Mouse (Mus musculus) forebrain, embryonic 13.5 days (tissue): ENCODE data around the gene Tpbgl. TPM values are rescaled to one million over a fixed set of nuclear protein-coding genes. Genes with fewer than 3 reads are reported as not detected.
A peak's percentile ranks its signal among the peaks of the same experiment; 100 is the strongest.

Experiments used
- ATAC-seq: fragments of 200-750 bp; cut with Nextera tagmentation; 2 replicates; pipeline ENCODE4 v1.8.0; 2017
- H3K27ac ChIP-seq: fragments of 300-500 bp; sonication (generic); 2 replicates; pipeline ENCODE4 v1.5.1; 2015; ENCODE audit warnings: inconsistent platforms, mild to moderate bottlenecking, moderate library complexity
- H3K27me3 ChIP-seq: fragments of 300-500 bp; sonication (generic); 2 replicates; pipeline ENCODE4 v1.6.1; 2015; ENCODE audit warnings: mild to moderate bottlenecking, inconsistent platforms
- H3K36me3 ChIP-seq: fragments of 300-500 bp; sonication (generic); 2 replicates; pipeline ENCODE4 v1.6.1; 2015; ENCODE audit warnings: mild to moderate bottlenecking, inconsistent platforms; ENCODE audit not compliant: poor library complexity, severe bottlenecking
- H3K4me1 ChIP-seq: fragments of 300-500 bp; sonication (generic); 2 replicates; pipeline ENCODE4 v1.6.1; 2015; ENCODE audit warnings: inconsistent platforms
- H3K4me2 ChIP-seq: fragments of 300-500 bp; sonication (generic); 2 replicates; pipeline ENCODE4 v1.6.1; 2015; ENCODE audit warnings: inconsistent platforms, mild to moderate bottlenecking, moderate library complexity
- H3K4me3 ChIP-seq: fragments of 300-500 bp; sonication (generic); 2 replicates; pipeline ENCODE4 v1.5.1; 2015; ENCODE audit warnings: mild to moderate bottlenecking, inconsistent platforms
- H3K9ac ChIP-seq: fragments of 300-500 bp; sonication (generic); 2 replicates; pipeline ENCODE4 v1.6.1; 2015; ENCODE audit warnings: mild to moderate bottlenecking, inconsistent platforms
- H3K9me3 ChIP-seq: fragments of 300-500 bp; sonication (generic); replicated peaks from 2 replicates; pipeline ENCODE4 v1.6.1; 2016; ENCODE audit warnings: inconsistent platforms
- WGBS: fragments of 180-500 bp; shearing (Covaris S2); methylation state at CpG from one replicate; pipeline ENCODE4 v1.1.7; 2015; 5-methylcytosine and 5-hydroxymethylcytosine counted together
- polyA plus RNA-seq: library from polyadenylated mRNA; unstranded; fragments of >200 nt; fragmentation: Nextera tagmentation; extraction: Ambion mirVana; gene quantifications from 2 replicates; pipeline ENCODE4 v1.2.1, GENCODE M21; 2015

Tpbgl gene
- 0.22 and 0.29 TPM in 2 replicates for polyA plus RNA-seq

DNA sequence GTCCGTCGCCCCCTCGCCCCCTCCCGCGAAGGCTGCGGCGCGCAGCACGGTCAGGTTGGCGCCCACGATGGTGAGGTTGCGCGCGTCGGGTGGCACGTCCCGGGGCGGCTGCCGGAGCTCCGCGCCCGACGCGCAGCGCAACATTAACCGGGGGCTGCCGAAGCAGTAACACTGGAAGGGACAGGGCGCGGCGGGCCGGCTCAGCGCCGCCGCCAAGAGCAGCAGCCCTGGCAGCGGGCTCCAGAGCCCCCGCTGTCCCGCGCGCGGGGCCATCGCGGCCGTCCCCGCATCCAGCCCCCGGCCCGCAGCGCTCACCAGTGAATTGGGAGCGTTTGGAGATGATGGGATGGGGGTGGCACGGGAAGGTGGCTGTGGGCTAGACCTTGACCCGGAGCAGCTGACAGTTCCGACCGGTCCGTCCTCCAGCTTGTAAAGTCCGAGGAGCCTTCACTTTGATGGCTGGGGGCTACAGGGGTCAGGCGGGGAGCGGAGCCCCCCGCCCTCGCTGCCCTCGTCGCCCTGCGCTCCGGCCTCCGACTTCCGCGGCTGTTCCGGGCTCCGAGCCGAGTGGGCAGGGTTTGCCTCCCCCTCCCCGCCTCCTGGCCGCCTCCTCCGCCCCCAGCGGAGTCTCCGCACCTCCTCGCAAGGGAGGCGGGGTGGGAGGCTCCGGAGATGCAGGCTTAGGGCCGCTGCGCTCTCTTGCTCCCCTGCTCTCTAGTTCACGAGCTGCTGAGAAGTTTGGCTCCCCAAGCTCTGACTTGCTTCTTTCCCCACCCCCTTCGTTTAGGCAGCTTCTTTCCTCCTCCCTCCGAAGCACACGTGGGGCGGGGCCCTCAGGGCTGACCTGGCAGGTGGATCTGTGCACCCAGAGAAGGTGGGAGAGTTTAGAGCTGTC is at the start of gene Tpbgl:
Gene Tpbgl (minus strand): TSS at position 728 of the 895 bp plus-strand sequence.
- Histone ChIP-seq H3K4me2 (peak within 1 kb of the TSS; percentile 89), H3K36me3 (no peaks in the 10 kb centered on the region), H3K9ac (peak within 1 kb of the TSS; percentile 60), H3K27me3 (peaks cover 78% of the 10 kb centered on the region), H3K4me3 (peak within 1 kb of the TSS; percentile 50), H3K27ac (no peak within 1 kb of the TSS), H3K9me3 (no peaks in the 10 kb centered on the region), H3K4me1 (peaks cover 22% of the 10 kb centered on the region)
- under 1% methylated on average over 73 of the region's 83 CpGs for WGBS
- ATAC-seq: peak; percentile 34

DNA sequence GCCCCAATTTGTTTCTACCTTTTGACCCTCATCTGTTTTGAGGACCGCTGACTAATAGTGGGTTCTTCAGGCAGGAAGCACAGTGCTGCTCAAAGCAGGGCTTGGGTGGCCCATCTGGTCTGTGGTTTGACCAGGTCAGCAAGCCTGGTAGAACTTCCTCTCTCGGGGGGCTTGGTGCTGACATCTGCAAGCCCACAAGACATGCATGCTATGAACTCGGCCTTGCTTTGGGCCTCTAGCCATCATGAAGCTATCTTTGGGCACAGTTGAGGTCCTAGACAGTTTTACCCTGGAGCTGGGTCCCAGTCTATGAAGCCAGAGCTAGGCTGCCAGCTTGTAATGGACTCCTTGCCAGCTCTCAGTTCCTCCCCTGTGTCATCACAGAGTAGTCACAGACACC is 48.0 kb upstream of the Tpbgl start:
- Histone ChIP-seq H3K27ac (no peak overlapping the region), H3K4me2 (no peak overlapping the region), H3K36me3 (no peaks in the 10 kb centered on the region), H3K9me3 (no peaks in the 10 kb centered on the region), H3K4me3 (no peak overlapping the region), H3K9ac (no peak overlapping the region), H3K27me3 (no peaks in the 10 kb centered on the region), H3K4me1 (no peaks in the 10 kb centered on the region)
- ATAC-seq: no peak
- WGBS: 83% methylated on average over 3 of the region's 3 CpGs

DNA sequence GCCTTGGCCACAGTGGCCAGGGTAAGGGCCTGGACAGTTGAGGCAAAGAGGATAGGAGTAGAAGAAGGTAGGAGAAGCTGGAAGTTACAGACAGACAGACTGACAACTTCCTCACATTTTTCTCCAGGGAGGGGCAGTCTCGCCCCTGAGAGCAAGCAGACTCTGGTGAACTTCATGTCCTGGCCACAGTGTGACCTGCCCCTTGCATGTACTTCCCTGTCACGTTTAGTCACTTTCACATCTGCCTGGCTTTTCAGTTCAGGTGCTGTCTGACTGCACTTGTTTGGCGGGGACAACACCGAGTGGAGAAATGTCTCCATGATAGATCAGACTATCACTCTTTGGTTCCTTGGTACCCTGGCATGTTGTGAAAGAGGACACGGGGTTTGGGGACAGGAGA is 47.3 kb upstream of the Tpbgl start:
- Histone ChIP-seq H3K9me3 (no peaks in the 10 kb centered on the region), H3K27me3 (no peaks in the 10 kb centered on the region), H3K4me1 (no peaks in the 10 kb centered on the region), H3K27ac (no peak overlapping the region), H3K4me2 (no peak overlapping the region), H3K36me3 (no peaks in the 10 kb centered on the region), H3K9ac (no peak overlapping the region), H3K4me3 (no peak overlapping the region)
- WGBS: 84% methylated on average over 5 of the region's 5 CpGs
- no peak for ATAC-seq

DNA sequence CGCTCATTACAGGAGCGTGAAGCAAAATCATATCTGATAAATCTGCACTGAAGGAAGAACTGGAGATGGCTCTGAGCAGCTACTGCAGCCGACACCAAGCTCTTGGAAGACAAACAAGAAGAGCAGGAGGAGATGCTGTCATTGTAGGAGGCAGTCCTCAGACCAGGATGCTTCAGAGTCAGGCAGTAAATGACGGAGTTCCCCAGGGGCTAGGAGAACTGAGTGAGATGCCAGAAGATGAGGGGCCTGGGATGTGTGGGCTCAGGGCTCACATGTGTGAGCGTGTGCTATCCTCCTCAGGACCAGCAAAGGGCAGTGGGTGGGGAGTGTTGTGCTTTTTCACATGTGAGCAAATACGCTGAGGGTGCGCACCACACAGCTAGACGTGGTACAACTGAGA is 46.3 kb upstream of the Tpbgl start:
- Histone ChIP-seq H3K36me3 (no peaks in the 10 kb centered on the region), H3K9ac (no peak overlapping the region), H3K27me3 (no peaks in the 10 kb centered on the region), H3K9me3 (no peaks in the 10 kb centered on the region), H3K4me1 (no peaks in the 10 kb centered on the region), H3K27ac (no peak overlapping the region), H3K4me2 (no peak overlapping the region), H3K4me3 (no peak overlapping the region)
- no peak for ATAC-seq
- WGBS: 89% methylated on average over 8 of the region's 8 CpGs

DNA sequence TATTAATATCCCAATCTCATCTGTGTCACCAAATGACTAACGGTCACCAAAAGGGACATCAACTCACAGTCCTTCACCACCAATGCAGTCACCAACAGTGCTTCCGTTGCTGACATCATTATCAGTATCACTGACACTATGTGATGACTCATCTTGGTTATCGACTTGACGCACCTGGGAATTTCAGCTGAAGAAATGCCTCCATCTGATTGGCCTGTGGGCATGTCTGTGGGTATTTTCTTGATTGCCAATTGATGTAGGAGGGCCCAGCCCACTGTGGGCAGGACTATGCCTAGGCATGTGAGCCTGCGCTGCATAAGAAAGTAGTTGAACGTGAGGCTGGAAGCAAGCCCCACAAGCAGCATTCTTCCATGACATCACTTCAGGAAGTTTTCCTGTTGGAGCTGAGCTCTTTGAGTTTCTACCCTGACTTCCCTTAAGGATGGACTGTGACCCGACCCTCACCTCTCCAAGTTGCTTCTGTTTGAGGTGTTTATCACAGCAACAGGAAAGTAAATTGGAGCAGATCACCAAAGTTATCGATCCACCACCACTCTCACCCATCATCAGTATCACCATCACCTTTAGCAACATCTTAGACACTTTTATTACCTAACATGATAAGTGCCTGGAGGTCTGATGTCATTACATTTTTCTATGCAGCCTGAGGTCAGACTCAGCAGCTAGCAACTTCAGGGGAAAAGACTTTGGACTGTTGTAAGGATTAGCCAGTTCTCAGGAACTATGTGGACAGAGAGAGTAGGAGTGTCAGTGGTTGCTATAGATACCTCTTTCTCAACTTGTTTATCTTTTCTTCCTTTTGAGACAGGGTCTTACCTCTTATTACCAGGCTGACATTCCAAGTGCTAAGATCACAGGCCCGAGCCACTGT is 44.9 kb upstream of the Tpbgl start:
- no peak overlapping the region for H3K27ac ChIP-seq
- no peak for ATAC-seq
- no peak overlapping the region for H3K4me3 ChIP-seq
- no peaks in the 10 kb centered on the region for H3K36me3 ChIP-seq
- 86% methylated on average over 9 of the region's 9 CpGs for WGBS
- no peaks in the 10 kb centered on the region for H3K9me3 ChIP-seq
- H3K27me3 ChIP-seq: no peaks in the 10 kb centered on the region
- H3K4me1 ChIP-seq: no peaks in the 10 kb centered on the region
- H3K9ac ChIP-seq: no peak overlapping the region
- no peak overlapping the region for H3K4me2 ChIP-seq

DNA sequence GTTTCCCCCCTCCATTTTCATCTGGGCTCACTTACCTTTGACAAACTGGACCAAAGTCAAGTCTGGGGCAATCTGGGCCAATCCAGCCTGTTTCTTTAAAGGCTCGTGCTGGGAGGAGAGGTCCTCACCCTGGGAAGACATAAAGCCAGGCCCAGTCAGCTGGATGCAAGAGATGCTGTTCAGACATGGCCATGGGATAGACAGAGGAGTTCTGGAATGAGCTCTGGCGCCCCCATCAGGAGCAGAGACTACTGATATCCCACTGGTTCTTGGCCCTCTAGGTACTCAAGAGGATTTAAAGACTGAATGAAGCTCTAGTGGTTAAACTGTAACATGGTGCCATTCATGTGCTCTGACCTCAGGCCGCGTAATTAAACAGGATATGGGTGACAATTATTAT is 44.0 kb upstream of the Tpbgl start:
- no peak for ATAC-seq
- WGBS: 82% methylated on average over 4 of the region's 4 CpGs
- no peaks in the 10 kb centered on the region for H3K4me1 ChIP-seq
- no peak overlapping the region for H3K9ac ChIP-seq
- no peak overlapping the region for H3K4me3 ChIP-seq
- no peaks in the 10 kb centered on the region for H3K27me3 ChIP-seq
- H3K36me3 ChIP-seq: no peaks in the 10 kb centered on the region
- H3K4me2 ChIP-seq: no peak overlapping the region
- H3K9me3 ChIP-seq: no peaks in the 10 kb centered on the region
- H3K27ac ChIP-seq: no peak overlapping the region

DNA sequence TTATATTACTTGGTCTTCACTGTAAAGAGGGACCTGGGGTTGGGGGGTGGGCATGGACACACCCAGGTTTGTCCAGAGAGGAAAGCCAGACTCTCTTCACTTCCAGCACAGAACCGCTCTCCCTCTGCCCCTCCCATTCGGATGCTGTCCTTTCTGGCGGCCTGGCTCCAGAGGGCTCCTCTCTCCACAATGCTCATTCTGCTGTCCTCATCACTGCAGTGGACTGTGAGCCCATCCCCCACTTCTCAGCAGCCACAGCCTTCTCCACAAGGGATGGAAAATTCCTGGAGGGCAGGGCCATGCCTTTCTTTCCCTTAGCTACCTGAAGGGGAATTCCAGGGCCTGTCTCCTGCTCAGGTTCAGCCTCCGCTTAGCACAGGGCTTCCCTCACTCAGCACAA is 41.9 kb upstream of the Tpbgl start:
- H3K4me2 ChIP-seq: no peak overlapping the region
- no peaks in the 10 kb centered on the region for H3K36me3 ChIP-seq
- H3K27me3 ChIP-seq: no peaks in the 10 kb centered on the region
- no peak overlapping the region for H3K27ac ChIP-seq
- no peaks in the 10 kb centered on the region for H3K4me1 ChIP-seq
- no peak for ATAC-seq
- WGBS: 26% methylated on average over 4 of the region's 4 CpGs
- no peak overlapping the region for H3K4me3 ChIP-seq
- H3K9ac ChIP-seq: no peak overlapping the region
- no peaks in the 10 kb centered on the region for H3K9me3 ChIP-seq

DNA sequence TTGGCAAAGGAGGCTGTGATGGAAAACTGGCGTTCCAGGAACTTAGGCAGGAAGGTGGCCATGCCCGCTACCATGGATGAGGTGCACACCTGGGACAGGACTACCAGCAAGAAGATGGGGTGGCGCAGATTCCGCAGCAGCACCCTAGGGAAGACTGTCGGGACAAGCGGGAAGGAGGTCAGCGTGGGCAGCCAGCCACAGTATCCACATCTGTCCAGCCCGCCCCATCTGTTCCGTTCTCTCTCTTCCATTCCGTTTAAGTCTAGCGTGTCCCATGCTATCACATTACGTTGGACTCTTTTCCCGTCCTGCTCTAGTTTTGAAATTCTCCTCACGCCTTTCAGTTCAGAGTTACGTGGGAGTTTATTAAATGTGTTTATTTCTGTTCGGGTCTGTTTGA is 40.2 kb upstream of the Tpbgl start:
- ATAC-seq: no peak
- Histone ChIP-seq H3K27ac (no peak overlapping the region), H3K4me2 (no peak overlapping the region), H3K36me3 (no peaks in the 10 kb centered on the region), H3K27me3 (no peaks in the 10 kb centered on the region), H3K4me1 (no peaks in the 10 kb centered on the region), H3K9me3 (no peaks in the 10 kb centered on the region), H3K4me3 (no peak overlapping the region), H3K9ac (no peak overlapping the region)
- 93% methylated on average over 16 of the region's 16 CpGs for WGBS

DNA sequence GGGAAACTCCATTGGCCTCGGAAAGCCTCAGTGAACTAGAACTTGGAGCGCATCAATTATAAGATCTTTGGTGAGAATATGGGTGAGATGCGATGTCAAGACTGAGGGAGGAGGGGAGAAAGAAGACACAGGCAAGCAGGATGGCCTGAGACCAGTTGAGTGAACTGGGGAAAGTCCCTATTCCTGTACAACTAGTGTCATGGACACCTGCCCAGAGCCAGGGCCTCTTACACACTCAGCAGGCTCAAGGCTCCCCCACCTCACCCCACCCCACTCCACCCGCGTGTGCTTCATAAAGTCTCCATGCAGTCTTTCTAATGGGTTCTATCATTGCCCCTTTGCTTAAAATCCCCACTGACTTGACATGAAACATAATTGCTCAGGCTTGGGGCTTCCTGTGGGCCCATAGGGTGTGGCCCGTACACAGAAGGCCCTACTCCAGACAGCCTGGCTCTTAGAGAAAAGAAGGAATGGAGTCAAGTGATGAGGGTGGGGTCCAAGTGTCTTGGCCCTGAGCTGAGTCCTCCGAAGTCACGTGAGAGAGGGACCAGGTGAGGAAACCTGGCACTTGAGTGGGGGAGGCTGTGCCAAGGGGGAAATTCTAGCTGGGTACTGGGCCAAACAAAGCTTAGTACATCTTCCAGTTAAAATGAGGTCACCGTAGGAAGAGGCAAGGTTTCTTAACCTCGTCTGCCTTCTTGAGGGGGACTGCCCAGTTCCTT is 39.0 kb upstream of the Tpbgl start:
- WGBS: 91% methylated on average over 10 of the region's 10 CpGs

DNA sequence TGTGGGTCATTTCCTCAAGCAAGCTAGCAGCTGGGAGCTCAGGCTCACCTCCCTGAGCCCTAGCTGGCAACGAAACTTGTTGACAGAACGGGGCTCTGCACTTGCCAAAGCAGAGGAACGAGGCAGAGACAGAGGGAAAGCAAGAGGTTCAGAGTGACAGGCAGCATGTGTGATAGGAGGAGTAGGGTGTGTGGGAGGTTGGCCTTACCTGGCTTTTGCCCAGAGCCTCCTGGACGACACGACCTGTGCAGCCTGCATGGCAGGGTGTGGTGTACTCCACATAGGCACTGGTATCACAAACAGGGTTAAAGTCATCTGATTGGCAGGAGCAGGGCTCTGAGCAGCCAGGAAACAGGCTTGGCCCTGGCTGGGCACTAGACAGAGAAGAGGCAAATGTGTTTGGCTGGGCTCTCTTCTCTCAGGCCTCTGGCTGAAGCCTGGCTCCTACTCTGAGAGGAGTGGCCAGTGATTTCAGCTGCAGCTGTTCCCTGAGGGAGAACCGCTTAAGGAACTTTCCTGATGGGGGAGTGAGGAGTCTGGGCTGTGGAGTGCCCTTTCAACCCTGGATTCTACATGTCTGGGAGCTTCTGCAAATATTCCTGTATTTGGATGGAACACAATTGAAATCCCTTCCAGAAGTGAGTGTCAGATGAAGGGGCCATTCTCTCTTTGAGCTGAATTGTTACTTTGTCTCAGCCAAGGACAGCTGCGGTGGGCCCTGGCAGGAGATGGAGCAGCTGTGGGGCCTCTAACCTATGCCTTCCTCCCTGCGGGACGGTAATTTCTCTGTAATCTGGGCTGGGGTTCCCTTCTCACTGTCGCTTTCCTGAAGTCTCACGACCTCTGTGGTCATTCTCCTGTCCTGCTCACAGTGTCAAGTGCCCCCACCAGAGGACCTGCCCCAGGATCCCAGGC is 37.9 kb upstream of the Tpbgl start:
- Histone ChIP-seq H3K4me1 (no peaks in the 10 kb centered on the region), H3K36me3 (no peaks in the 10 kb centered on the region), H3K9ac (no peak overlapping the region), H3K27me3 (no peaks in the 10 kb centered on the region), H3K4me3 (no peak overlapping the region), H3K4me2 (no peak overlapping the region), H3K27ac (no peak overlapping the region), H3K9me3 (no peaks in the 10 kb centered on the region)
- WGBS: 62% methylated on average over 11 of the region's 11 CpGs
- no peak for ATAC-seq

More for the DNA sequence above, 39.0 kb upstream of the Tpbgl start:
- no peak for ATAC-seq
- no peak overlapping the region for H3K4me3 ChIP-seq
- no peak overlapping the region for H3K4me2 ChIP-seq
- no peak overlapping the region for H3K9ac ChIP-seq
- H3K27me3 ChIP-seq: no peaks in the 10 kb centered on the region
- H3K27ac ChIP-seq: no peak overlapping the region
- no peaks in the 10 kb centered on the region for H3K4me1 ChIP-seq
- H3K36me3 ChIP-seq: no peaks in the 10 kb centered on the region
- H3K9me3 ChIP-seq: no peaks in the 10 kb centered on the region

DNA sequence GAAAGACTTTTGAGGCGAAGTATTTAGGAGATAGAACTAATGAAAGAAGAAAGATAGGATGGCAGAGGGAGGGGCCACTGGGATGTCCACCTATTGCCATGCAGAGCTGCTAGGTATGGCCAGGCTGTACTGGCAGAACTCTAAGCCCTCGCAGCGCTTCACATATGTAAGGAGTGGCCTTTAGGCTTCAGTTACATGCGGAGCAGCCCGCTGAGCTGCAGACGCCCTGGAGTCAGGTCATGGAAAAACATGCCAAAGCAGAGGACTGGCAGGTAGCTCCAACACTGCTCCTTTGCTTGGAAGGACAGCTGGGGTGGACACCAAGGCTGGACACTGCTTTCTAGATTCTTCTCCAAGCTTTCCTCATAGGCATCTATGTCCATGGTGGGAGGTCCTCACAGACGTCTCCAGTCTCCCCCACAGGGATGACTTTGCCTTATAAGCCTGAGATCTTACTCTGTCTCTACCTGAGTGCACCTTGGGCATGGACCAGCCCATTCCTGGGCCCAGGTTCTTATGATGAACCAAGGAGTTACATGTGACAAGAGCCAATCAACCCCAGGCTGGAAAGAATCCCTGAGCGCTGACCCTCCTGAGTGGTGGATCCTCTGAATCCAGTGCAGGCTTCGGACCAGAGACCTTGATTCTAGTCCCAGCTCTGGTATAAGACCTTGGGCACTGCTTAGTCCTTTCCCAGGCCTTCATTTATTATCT is 36.8 kb upstream of the Tpbgl start:
- WGBS: 85% methylated on average over 9 of the region's 9 CpGs
- Histone ChIP-seq H3K9ac (no peak overlapping the region), H3K9me3 (no peaks in the 10 kb centered on the region), H3K27ac (no peak overlapping the region), H3K36me3 (no peaks in the 10 kb centered on the region), H3K4me3 (no peak overlapping the region), H3K4me1 (no peaks in the 10 kb centered on the region), H3K27me3 (no peaks in the 10 kb centered on the region), H3K4me2 (no peak overlapping the region)
- no peak for ATAC-seq
